Mouse (Mus musculus): ENCODE measurements around the gene March4. TPM values are rescaled to one million over a fixed set of nuclear protein-coding genes. Genes with fewer than 3 reads are reported as not detected.

The March4 gene
- polyA plus RNA-seq, 1 experiment: 6.5 TPM

GRCm38 (mm10) chr1:72523601-72524000 is 13.1 kb downstream of the March4 start:
- WGBS: 89% methylated on average over 6 of the region's 6 CpGs
- TF ChIP-seq POLR2A (IDR thresholded peaks at IDR 0.05; ENCODE audit: borderline replicate concordance, insufficient read depth, low read length) (no peak), CTCF (IDR thresholded peaks at IDR 0.05; ENCODE audit: borderline replicate concordance, insufficient read depth, low read depth, low read length) (no peak)

GRCm38 (mm10) chr1:72510778-72511520 is 25.8 kb downstream of the March4 start:
- H3K27me3 ChIP-seq (ENCODE audit: control insufficient read depth, insufficient read depth, low read length): no peaks in the 10 kb centered on the region
- TF ChIP-seq CTCF (IDR thresholded peaks at IDR 0.05; ENCODE audit: borderline replicate concordance, insufficient read depth, low read depth, low read length) (no peak), POLR2A (IDR thresholded peaks at IDR 0.05; ENCODE audit: borderline replicate concordance, insufficient read depth, low read length) (no peak)
- H3K4me3 ChIP-seq (replicated peaks; ENCODE audit: insufficient read depth, low read depth, low read length): no peak overlapping the region
- 80% methylated on average over 7 of the region's 7 CpGs for WGBS
- H3K27ac ChIP-seq (ENCODE audit: insufficient read depth, low read length): no peak overlapping the region
- DNase-seq: no peak
- no peaks in the 10 kb centered on the region for H3K4me1 ChIP-seq (ENCODE audit: control insufficient read depth, insufficient read depth, low read length)

More at GRCm38 (mm10) chr1:72523601-72524000, 13.1 kb downstream of the March4 start:
- Histone ChIP-seq H3K27me3 (ENCODE audit: control insufficient read depth, insufficient read depth, low read length) (no peaks in the 10 kb centered on the region; the same call in 1 of the 2 replicates), H3K4me1 (ENCODE audit: control insufficient read depth, insufficient read depth, low read length) (no peaks in the 10 kb centered on the region), H3K27ac (ENCODE audit: insufficient read depth, low read length) (no peak overlapping the region), H3K4me3 (replicated peaks; ENCODE audit: insufficient read depth, low read depth, low read length) (no peak overlapping the region)
- no peak for DNase-seq

- H3K4me3 ChIP-seq (replicated peaks; ENCODE audit: insufficient read depth, low read depth, low read length): no peak overlapping the region
- H3K4me1 ChIP-seq (ENCODE audit: control insufficient read depth, insufficient read depth, low read length): no peaks in the 10 kb centered on the region; the same call in 1 of the 2 replicates
- WGBS: 76% methylated on average over 4 of the region's 4 CpGs
- no peak overlapping the region for H3K27ac ChIP-seq (ENCODE audit: insufficient read depth, low read length)
- no peaks in the 10 kb centered on the region; the same call in 1 of the 2 replicates for H3K27me3 ChIP-seq (ENCODE audit: control insufficient read depth, insufficient read depth, low read length)
- TF ChIP-seq CTCF (IDR thresholded peaks at IDR 0.05; ENCODE audit: borderline replicate concordance, insufficient read depth, low read depth, low read length) (no peak), POLR2A (IDR thresholded peaks at IDR 0.05; ENCODE audit: borderline replicate concordance, insufficient read depth, low read length) (no peak)
- no peak for DNase-seq
Observed at GRCm38 (mm10) chr1:72509551-72509950, 27.2 kb downstream of the March4 start.

- no peaks in the 10 kb centered on the region; the same call in 1 of the 2 replicates for H3K27me3 ChIP-seq (ENCODE audit: control insufficient read depth, insufficient read depth, low read length)
- 83% methylated on average over 2 of the region's 2 CpGs for WGBS
- H3K4me3 ChIP-seq (replicated peaks; ENCODE audit: insufficient read depth, low read depth, low read length): no peak overlapping the region
- DNase-seq: no peak
- H3K4me1 ChIP-seq (ENCODE audit: control insufficient read depth, insufficient read depth, low read length): no peaks in the 10 kb centered on the region; the same call in 1 of the 2 replicates
- H3K27ac ChIP-seq (ENCODE audit: insufficient read depth, low read length): no peak overlapping the region
- TF ChIP-seq POLR2A (IDR thresholded peaks at IDR 0.05; ENCODE audit: borderline replicate concordance, insufficient read depth, low read length) (no peak), CTCF (IDR thresholded peaks at IDR 0.05; ENCODE audit: borderline replicate concordance, insufficient read depth, low read depth, low read length) (no peak)
Observed at GRCm38 (mm10) chr1:72507670-72508069, 29.1 kb downstream of the March4 start.

- Histone ChIP-seq H3K4me3 (replicated peaks; ENCODE audit: insufficient read depth, low read depth, low read length) (no peak overlapping the region), H3K27ac (ENCODE audit: insufficient read depth, low read length) (no peak overlapping the region), H3K4me1 (ENCODE audit: control insufficient read depth, insufficient read depth, low read length) (no peaks in the 10 kb centered on the region; the same call in 1 of the 2 replicates), H3K27me3 (ENCODE audit: control insufficient read depth, insufficient read depth, low read length) (no peaks in the 10 kb centered on the region; the same call in 1 of the 2 replicates)
- 58% methylated on average over 10 of the region's 10 CpGs for WGBS
- TF ChIP-seq CTCF (IDR thresholded peaks at IDR 0.05; ENCODE audit: borderline replicate concordance, insufficient read depth, low read depth, low read length) (no peak), POLR2A (IDR thresholded peaks at IDR 0.05; ENCODE audit: borderline replicate concordance, insufficient read depth, low read length) (no peak)
- no peak for DNase-seq
Observed at GRCm38 (mm10) chr1:72506202-72506601, 30.5 kb downstream of the March4 start.

GRCm38 (mm10) chr1:72497609-72498008 is 39.1 kb downstream of the March4 start:
- DNase-seq: no peak
- TF ChIP-seq POLR2A (IDR thresholded peaks at IDR 0.05; ENCODE audit: borderline replicate concordance, insufficient read depth, low read length): no peak
- no peak for TF ChIP-seq CTCF (IDR thresholded peaks at IDR 0.05; ENCODE audit: borderline replicate concordance, insufficient read depth, low read depth, low read length)
- 88% methylated on average over 5 of the region's 5 CpGs for WGBS

GRCm38 (mm10) chr1:72493454-72493853 is 43.3 kb downstream of the March4 start:
- Histone ChIP-seq H3K27me3 (ENCODE audit: control insufficient read depth, insufficient read depth, low read length) (no peaks in the 10 kb centered on the region), H3K4me3 (replicated peaks; ENCODE audit: insufficient read depth, low read depth, low read length) (no peak overlapping the region), H3K4me1 (ENCODE audit: control insufficient read depth, insufficient read depth, low read length) (no peaks in the 10 kb centered on the region), H3K27ac (ENCODE audit: insufficient read depth, low read length) (no peak overlapping the region)
- 93% methylated on average over 3 of the region's 3 CpGs for WGBS
- DNase-seq: no peak
- TF ChIP-seq CTCF (IDR thresholded peaks at IDR 0.05; ENCODE audit: borderline replicate concordance, insufficient read depth, low read depth, low read length): no peak
- no peak for TF ChIP-seq POLR2A (IDR thresholded peaks at IDR 0.05; ENCODE audit: borderline replicate concordance, insufficient read depth, low read length)

More at GRCm38 (mm10) chr1:72497609-72498008, 39.1 kb downstream of the March4 start:
- H3K27me3 ChIP-seq (ENCODE audit: control insufficient read depth, insufficient read depth, low read length): no peaks in the 10 kb centered on the region; the same call in 1 of the 2 replicates
- H3K4me1 ChIP-seq (ENCODE audit: control insufficient read depth, insufficient read depth, low read length): no peaks in the 10 kb centered on the region
- H3K4me3 ChIP-seq (replicated peaks; ENCODE audit: insufficient read depth, low read depth, low read length): no peak overlapping the region
- H3K27ac ChIP-seq (ENCODE audit: insufficient read depth, low read length): no peak overlapping the region

GRCm38 (mm10) chr1:72492666-72493065 is 44.1 kb downstream of the March4 start:
- no peaks in the 10 kb centered on the region for H3K27me3 ChIP-seq (ENCODE audit: control insufficient read depth, insufficient read depth, low read length)
- H3K4me3 ChIP-seq (replicated peaks; ENCODE audit: insufficient read depth, low read depth, low read length): no peak overlapping the region
- TF ChIP-seq CTCF (IDR thresholded peaks at IDR 0.05; ENCODE audit: borderline replicate concordance, insufficient read depth, low read depth, low read length): no peak
- no peak for TF ChIP-seq POLR2A (IDR thresholded peaks at IDR 0.05; ENCODE audit: borderline replicate concordance, insufficient read depth, low read length)
- no peaks in the 10 kb centered on the region for H3K4me1 ChIP-seq (ENCODE audit: control insufficient read depth, insufficient read depth, low read length)
- H3K27ac ChIP-seq (ENCODE audit: insufficient read depth, low read length): no peak overlapping the region
- WGBS: 91% methylated on average over 10 of the region's 10 CpGs
- DNase-seq: no peak
